Comparison of ENCODE assay signal across 10 mouse cellular contexts in genomic region chr5:27052441-27052840, GRCm38 (mm10).
A peak's percentile ranks its signal among the peaks of the same experiment; 100 is the strongest.
DNase-seq lines count a peak whose midpoint lies in the region; ATAC-seq lines count a peak whose summit lies in the region.
"Had no signal": no experiment of that assay in that cellular context is flagged by ENCODE, and none has a peak within 500 bp of the region (broad histone marks: within the 10 kb centered on the region; RNA-seq: fewer than 3 reads in every experiment).

No protein-coding gene starts in this region.

- WGBS in hindbrain, embryonic 11.5 days, result 29% methylated on average over 2 of the region's 2 CpGs
- 9% methylated on average over 2 of the region's 2 CpGs for WGBS in hindbrain, embryonic 12.5 days
- WGBS in midbrain, embryonic 14.5 days, result 17% methylated on average over 2 of the region's 2 CpGs
- 20% methylated on average over 2 of the region's 2 CpGs for WGBS in midbrain, embryonic 15.5 days

- H3K4me1 ChIP-seq in hindbrain, embryonic 11.5 days (replicated peaks; ENCODE audit: control insufficient read depth, insufficient read depth, low read length), result 0 out of 2 replicates have a peak, but pooled peaks cover 2% of the 10 kb centered on the region
- H3K4me1 ChIP-seq in hindbrain, embryonic 12.5 days, result peaks cover 5% of the 10 kb centered on the region
- peaks cover 13% of the 10 kb centered on the region; the same call in 1 of the 2 replicates for H3K4me1 ChIP-seq in midbrain, embryonic 14.5 days (ENCODE audit: control insufficient read depth, insufficient read depth, low read length)
- H3K4me1 ChIP-seq in midbrain, embryonic 15.5 days, result peaks cover 20% of the 10 kb centered on the region
- H3K4me1 ChIP-seq: lung, embryonic 15.5 days had no signal

- no peak overlapping the region for H3K27ac ChIP-seq in hindbrain, embryonic 11.5 days (ENCODE audit: low read depth, low read length)
- no peak overlapping the region for H3K27ac ChIP-seq in hindbrain, embryonic 12.5 days
- no peak overlapping the region for H3K27ac ChIP-seq in midbrain, embryonic 14.5 days (replicated peaks; ENCODE audit: low read depth, low read length)
- H3K27ac ChIP-seq in midbrain, embryonic 15.5 days, result no peak overlapping the region
- H3K27ac ChIP-seq: lung, embryonic 15.5 days had no signal

- ATAC-seq in hindbrain, embryonic 11.5 days (ENCODE audit: low FRiP score), result no peak
- no peak for ATAC-seq in hindbrain, embryonic 12.5 days (ENCODE audit: low FRiP score)
- ATAC-seq in midbrain, embryonic 14.5 days (ENCODE audit: low FRiP score, low TSS enrichment), result no peak
- ATAC-seq in midbrain, embryonic 15.5 days (replicated peaks), result no peak

- no peaks in the 10 kb centered on the region for H3K36me3 ChIP-seq in hindbrain, embryonic 11.5 days (ENCODE audit: control insufficient read depth, insufficient read depth, low read length)
- no peaks in the 10 kb centered on the region for H3K36me3 ChIP-seq in hindbrain, embryonic 12.5 days
- H3K36me3 ChIP-seq in midbrain, embryonic 14.5 days (ENCODE audit: control insufficient read depth, insufficient read depth, low read length), result no peaks in the 10 kb centered on the region
- H3K36me3 ChIP-seq in midbrain, embryonic 15.5 days (replicated peaks), result no peaks in the 10 kb centered on the region
- H3K36me3 ChIP-seq: lung, embryonic 15.5 days had no signal

- no peak overlapping the region for H3K4me3 ChIP-seq in hindbrain, embryonic 11.5 days (ENCODE audit: low read depth, low read length)
- H3K4me3 ChIP-seq in hindbrain, embryonic 12.5 days, result no peak overlapping the region
- no peak overlapping the region for H3K4me3 ChIP-seq in midbrain, embryonic 14.5 days (replicated peaks; ENCODE audit: low read depth, low read length)
- no peak overlapping the region for H3K4me3 ChIP-seq in midbrain, embryonic 15.5 days
- H3K4me3 ChIP-seq: lung, embryonic 15.5 days had no signal

- peak; percentile 64 for DNase-seq in hindbrain, embryonic 11.5 days (ENCODE audit: low spot score)
- peak; percentile 46 for DNase-seq in midbrain, embryonic 14.5 days
- peak; percentile 60 for DNase-seq in ZHBTc4 (ENCODE audit: low read depth, low spot score)
- DNase-seq in mesoderm, embryonic 11.5 days (ENCODE audit: low read depth, low spot score), result peak; percentile 81
- DNase-seq in cerebellum, postnatal 36 days, result no peak
- DNase-seq: cerebellum, adult 9-10 months; left cerebral cortex, postnatal 4 days had no signal

- no peak overlapping the region for H3K9ac ChIP-seq in hindbrain, embryonic 11.5 days (ENCODE audit: low read depth, low read length)
- H3K9ac ChIP-seq in hindbrain, embryonic 12.5 days, result no peak overlapping the region
- no peak overlapping the region for H3K9ac ChIP-seq in midbrain, embryonic 14.5 days (replicated peaks; ENCODE audit: low read length)
- no peak overlapping the region for H3K9ac ChIP-seq in midbrain, embryonic 15.5 days
- H3K9ac ChIP-seq: lung, embryonic 15.5 days had no signal

- H3K27me3 ChIP-seq in hindbrain, embryonic 11.5 days (ENCODE audit: control insufficient read depth, insufficient read depth, low read length), result peaks cover 5% of the 10 kb centered on the region; the same call in 1 of the 2 replicates
- peaks cover 23% of the 10 kb centered on the region for H3K27me3 ChIP-seq in hindbrain, embryonic 12.5 days
- H3K27me3 ChIP-seq in midbrain, embryonic 14.5 days (ENCODE audit: control insufficient read depth, insufficient read depth, low read length), result 0 out of 2 replicates have a peak, but pooled peaks cover 6% of the 10 kb centered on the region
- no peaks in the 10 kb centered on the region for H3K27me3 ChIP-seq in midbrain, embryonic 15.5 days (replicated peaks)

- H3K4me2 ChIP-seq in hindbrain, embryonic 11.5 days (replicated peaks; ENCODE audit: low read depth, low read length), result no peak overlapping the region
- H3K4me2 ChIP-seq in hindbrain, embryonic 12.5 days (replicated peaks), result no peak overlapping the region
- H3K4me2 ChIP-seq in midbrain, embryonic 14.5 days (ENCODE audit: low read length), result no peak overlapping the region
- H3K4me2 ChIP-seq in midbrain, embryonic 15.5 days, result no peak overlapping the region
- H3K4me2 ChIP-seq: lung, embryonic 15.5 days had no signal

- H3K9me3 ChIP-seq in hindbrain, embryonic 11.5 days (ENCODE audit: control insufficient read depth, low read length), result no peaks in the 10 kb centered on the region
- no peaks in the 10 kb centered on the region for H3K9me3 ChIP-seq in hindbrain, embryonic 12.5 days (replicated peaks)
- no peaks in the 10 kb centered on the region for H3K9me3 ChIP-seq in midbrain, embryonic 14.5 days (ENCODE audit: control insufficient read depth, low read length)
- H3K9me3 ChIP-seq in midbrain, embryonic 15.5 days, result no peaks in the 10 kb centered on the region
- H3K9me3 ChIP-seq: lung, embryonic 15.5 days had no signal

Comparison
In these comparisons a context has a peak if more than half of its experiments do, and no peak if none do; other contexts are left out.
1. DNase-seq: peak in hindbrain, embryonic 11.5 days (single experiment), midbrain, embryonic 14.5 days (single experiment), ZHBTc4 (single experiment) and mesoderm, embryonic 11.5 days (single experiment); none in cerebellum, postnatal 36 days (0 of 2).